Mouse (Mus musculus) myocyte (in vitro differentiated cells): ENCODE measurements around the gene Fcrlb.

Experiments used
- CEBPB ChIP-seq: IDR thresholded peaks from 2 replicates; pipeline ENCODE4 v1.6.1; 2011; ENCODE audit warnings: mild to moderate bottlenecking, moderate library complexity; ENCODE audit not compliant: poor library complexity, insufficient read depth, severe bottlenecking
- MAX ChIP-seq: IDR thresholded peaks from one replicate; pipeline ENCODE4 v1.6.1; 2011; ENCODE audit warnings: low read depth, mild to moderate bottlenecking, control low read depth
- MYOD1 ChIP-seq, 3 experiments: IDR thresholded peaks; one replicate each; pipeline ENCODE4 v1.6.1; 2011; ENCODE audit warnings: control low read depth in 2 of 3, low read depth in 2 of 3, mild to moderate bottlenecking in 2 of 3, moderate library complexity in 1 of 3; ENCODE audit not compliant: insufficient read length in 2 of 3, control insufficient read depth in 1 of 3
- MYOG ChIP-seq, 3 experiments: IDR thresholded peaks; one replicate each; pipeline ENCODE4 v1.6.1; 2011; ENCODE audit warnings: control low read depth in 2 of 3, low read depth in 2 of 3, mild to moderate bottlenecking in 2 of 3; ENCODE audit not compliant: insufficient read length in 2 of 3, control insufficient read depth in 1 of 3, insufficient read depth in 1 of 3
- POLR2A ChIP-seq: IDR thresholded peaks from one replicate; pipeline ENCODE4 v1.6.1; 2011; ENCODE audit warnings: low read depth, mild to moderate bottlenecking, control low read depth, moderate library complexity; ENCODE audit not compliant: insufficient read length
- POLR2AphosphoS2 ChIP-seq: IDR thresholded peaks from one replicate; pipeline ENCODE4 v1.6.1; 2011; ENCODE audit warnings: low read depth, control low read depth; ENCODE audit not compliant: insufficient read length
- REST ChIP-seq: IDR thresholded peaks from one replicate; pipeline ENCODE4 v1.6.1; 2011; ENCODE audit warnings: mild to moderate bottlenecking, control low read depth, moderate library complexity; ENCODE audit not compliant: insufficient read depth, insufficient read length
- TCF12 ChIP-seq: IDR thresholded peaks from one replicate; pipeline ENCODE4 v1.6.1; 2011; ENCODE audit warnings: mild to moderate bottlenecking, control low read depth; ENCODE audit not compliant: poor library complexity, insufficient read depth, severe bottlenecking
- USF1 ChIP-seq: IDR thresholded peaks from one replicate; pipeline ENCODE4 v1.6.1; 2011; ENCODE audit warnings: low read depth, mild to moderate bottlenecking, control low read depth, moderate library complexity

DNA sequence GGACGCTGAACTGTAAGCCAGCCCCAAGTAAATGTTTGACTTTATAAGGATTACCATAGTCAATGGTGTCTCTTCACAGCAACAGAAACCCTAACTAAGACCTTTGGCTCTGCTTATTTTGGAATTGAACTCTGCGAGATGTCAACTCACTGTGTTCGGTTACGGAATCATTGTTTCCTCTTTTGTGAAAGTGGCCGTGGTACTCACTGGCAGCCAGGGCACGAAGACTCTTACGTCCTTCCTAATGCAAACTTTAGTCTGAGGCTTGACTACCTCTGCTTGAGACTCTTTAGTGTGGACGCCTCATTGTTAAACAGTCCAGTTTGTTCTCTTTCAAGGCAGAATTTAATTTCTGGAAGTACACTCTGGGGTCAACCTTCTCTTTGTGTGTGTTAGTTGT is 6.6 kb upstream of the Fcrlb start:
- no peak for TF ChIP-seq POLR2A
- no peak for TF ChIP-seq POLR2AphosphoS2
- no peak for TF ChIP-seq USF1
- no peak for TF ChIP-seq MYOG (IDR thresholded peaks at IDR 0.05; ENCODE audit: control insufficient read depth in 1 of 3, insufficient read depth in 1 of 3, insufficient read length in 2 of 3, low read depth in 2 of 3)
- no peak for TF ChIP-seq TCF12
- TF ChIP-seq MAX = no peak
- no peak for TF ChIP-seq CEBPB
- no peak for TF ChIP-seq MYOD1 (IDR thresholded peaks at IDR 0.05; ENCODE audit: control insufficient read depth in 1 of 3, insufficient read length in 2 of 3, low read depth in 2 of 3)
- no peak for TF ChIP-seq REST
